Mouse (Mus musculus) activated CD4-positive, CD25-positive, alpha-beta regulatory T cell, adult 9 weeks (primary cell): ENCODE measurements around the gene Bnipl. TPM values are rescaled to one million over a fixed set of nuclear protein-coding genes. Genes with fewer than 3 reads are reported as not detected.

Source experiments
- polyA plus RNA-seq: library from polyadenylated mRNA; unstranded; fragments of 100-300 nt; shearing (Covaris generic); gene quantifications from one replicate; pipeline ENCODE4 v1.2.1, GENCODE M21; 2017

Bnipl gene
- not detected for polyA plus RNA-seq

DNA sequence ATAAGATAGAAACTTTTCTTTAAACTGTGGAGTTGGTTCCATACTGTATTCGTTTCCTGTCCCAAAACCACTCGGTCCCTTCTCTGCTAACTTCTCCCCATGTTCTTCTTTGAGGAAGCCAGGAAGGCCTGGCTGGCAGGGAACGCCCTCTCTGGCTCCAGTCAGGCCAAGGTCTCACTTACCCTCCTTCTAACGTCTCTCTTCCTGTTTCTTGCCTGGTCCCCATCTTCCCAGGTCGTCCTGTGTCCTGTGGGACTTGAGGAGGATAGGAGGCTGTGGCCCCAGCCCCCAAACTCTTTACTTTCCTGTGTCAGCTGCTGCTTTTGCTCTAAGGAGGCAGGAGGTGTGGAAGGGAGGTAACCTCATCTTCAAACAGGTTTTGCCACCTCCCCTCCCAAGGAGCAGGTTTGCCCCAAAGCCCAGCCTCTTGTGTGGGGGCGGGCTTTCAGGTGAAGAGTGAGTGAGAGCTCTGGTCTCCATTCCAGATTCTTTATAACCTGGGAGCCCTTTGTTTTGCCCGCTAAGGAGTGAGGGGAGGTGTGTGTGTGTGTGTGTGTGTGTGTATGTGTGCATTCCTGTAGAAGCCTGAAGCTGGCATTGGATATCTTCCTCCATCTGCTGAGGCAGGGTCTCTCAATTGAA, at the start of gene Bnipl:
Bnipl (minus strand) TSS at position 411 of the 642 bp plus-strand sequence.

DNA sequence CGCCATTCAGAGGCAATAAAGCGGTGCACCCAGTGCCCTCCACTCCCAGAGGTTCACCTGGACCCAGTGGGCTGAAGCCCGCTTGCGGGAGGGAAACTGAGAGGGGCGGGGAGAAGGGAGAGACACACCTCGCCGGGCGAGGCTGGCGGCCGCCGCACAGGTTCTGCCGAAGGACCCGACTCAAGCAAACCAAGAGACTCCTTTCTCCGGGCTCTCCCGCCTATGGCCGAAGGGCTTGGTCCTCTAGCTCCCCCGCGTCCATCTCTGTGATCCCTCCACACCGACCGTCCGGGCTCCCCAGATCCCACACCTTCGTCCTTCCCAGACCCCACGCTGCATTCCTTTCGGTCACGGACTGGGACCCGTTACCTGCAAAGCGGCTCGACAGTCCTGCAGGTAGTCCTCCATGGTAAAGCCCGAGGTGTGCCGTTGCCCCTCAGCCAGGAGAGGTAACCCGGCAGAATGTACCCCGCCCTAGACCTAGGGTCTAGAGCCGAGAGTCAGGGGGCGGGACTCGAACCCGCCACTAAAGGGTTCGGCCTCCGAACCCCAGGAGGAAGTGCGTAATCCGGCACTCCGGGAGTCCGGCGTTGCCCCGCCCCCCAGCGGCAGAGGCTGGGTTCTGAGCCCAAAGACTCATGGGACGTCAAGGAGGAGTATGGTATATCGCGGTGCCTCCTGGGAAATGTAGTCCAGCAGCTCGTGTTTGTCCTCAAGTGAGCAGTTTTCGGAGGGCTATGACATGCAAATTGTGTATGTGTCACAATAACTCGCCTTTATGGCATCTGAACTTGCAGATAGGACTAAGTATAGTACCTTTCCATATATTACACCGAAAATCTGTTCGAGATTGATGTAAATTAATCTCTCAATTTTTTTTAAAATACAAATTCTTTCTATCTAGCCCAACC, 30.5 kb upstream of the Bnipl start, which contains the start of the genes Mindy1 and Prune1:
Mindy1 (plus strand) TSS at position 130 of the 911 bp plus-strand sequence.
Prune1 (minus strand) TSS at position 861 of the 911 bp plus-strand sequence.

DNA sequence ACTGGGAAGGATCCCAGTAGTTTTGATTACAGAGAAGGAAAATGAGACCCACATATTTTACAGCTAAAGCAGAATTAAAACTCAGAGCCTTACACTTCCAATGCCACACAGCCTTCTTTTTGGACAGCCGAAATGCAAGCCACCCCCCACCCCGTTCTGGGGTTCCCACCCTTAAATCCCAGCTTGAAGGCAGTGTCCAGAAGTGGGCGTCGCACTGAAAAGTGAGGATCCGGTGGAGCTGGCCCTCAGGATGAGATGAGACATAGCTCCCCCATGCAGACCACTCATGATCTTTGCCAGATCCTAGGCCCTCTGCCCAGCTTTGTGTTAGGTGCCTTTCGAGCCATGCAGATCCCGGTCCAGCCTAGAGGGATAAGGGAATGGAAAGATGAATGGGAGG, 9.5 kb downstream of the Bnipl start, which contains the start of gene Gm128:
Gm128 (minus strand) TSS at position 101 of the 400 bp plus-strand sequence.

DNA sequence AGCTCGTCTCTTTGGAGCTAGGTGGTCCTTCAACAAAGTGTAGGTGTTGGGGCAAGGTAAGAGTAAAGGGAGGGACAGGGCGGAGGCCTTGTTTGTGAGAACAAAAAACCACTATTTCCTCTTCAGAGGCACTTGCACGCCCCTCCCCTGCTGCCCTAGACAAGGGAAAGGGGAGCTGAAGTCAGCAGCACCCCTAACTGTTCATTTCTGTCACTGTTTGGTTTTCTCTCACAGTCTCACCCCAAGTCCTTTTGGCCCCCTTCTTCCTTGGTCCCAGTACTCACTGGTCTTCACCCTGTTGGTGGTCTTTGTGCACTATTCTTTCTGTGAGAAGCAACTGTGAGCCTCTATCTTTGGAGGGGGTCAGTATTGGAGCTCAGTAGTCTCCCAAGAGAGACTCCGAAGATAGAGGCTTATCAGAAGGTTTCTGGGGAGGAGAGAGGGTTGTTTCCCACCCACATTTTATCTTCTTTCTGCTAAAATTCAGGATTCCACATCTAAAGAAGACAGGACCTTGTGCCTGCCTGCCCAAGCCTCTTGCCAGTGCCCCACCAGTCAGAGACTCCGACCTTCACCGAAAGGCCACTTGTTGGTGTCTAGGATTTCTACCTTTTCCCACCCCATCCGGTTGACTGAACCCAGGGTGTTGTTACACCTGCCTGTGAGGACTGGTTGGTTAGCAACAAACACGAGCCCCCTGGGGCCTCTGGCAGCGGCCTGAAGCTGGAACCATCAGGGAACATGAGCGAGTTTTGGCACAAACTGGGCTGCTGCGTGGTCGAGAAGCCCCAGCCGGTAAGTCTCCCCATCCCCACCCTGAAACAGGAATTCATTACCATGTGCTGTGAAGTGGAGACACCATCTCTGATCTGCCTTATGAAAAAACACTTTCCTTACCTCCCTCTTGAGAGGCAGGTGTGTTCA, 19.4 kb downstream of the Bnipl start, which contains the start of gene Mllt11:
Mllt11 (minus strand) TSS at position 874 of the 924 bp plus-strand sequence.

DNA sequence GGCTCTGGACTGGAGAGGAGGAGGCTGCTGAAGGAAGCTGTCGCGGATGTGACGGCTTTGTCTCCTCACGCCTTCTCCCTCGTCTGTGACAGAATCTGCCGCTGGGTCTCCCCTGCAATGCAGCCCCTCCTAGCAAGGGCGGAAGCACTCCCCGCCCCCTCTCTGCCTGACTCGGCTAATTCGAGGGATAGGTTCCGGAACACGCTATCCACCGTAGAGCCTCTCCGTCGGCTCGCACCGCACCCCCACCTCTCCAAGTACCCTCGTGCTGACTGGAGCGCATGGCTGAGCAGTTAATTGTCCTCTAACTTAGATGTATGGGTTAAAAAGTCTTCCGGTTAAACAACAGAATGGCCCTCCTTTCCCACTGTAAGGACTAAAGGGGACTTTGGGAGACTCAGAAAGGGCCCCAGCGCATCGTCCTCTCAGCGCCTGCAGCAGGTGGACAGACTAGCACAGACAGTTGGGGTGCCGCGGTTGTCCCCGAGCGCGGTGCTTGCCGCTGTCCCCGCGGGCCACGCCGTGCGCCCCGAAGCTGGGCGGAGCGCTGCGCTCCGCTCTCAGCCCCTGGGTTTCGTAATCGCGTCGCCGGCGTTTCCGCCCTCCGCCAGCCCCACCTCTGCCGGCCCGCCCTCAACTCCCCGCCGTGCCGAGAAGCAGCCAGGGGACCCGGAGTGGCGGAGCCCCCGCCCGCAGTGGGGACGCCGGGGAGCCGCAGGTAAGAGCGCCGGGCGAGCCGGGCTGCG, 22.7 kb downstream of the Bnipl start, which contains the start of gene Cdc42se1:
Cdc42se1 (plus strand) TSS at position 585 of the 746 bp plus-strand sequence.

DNA sequence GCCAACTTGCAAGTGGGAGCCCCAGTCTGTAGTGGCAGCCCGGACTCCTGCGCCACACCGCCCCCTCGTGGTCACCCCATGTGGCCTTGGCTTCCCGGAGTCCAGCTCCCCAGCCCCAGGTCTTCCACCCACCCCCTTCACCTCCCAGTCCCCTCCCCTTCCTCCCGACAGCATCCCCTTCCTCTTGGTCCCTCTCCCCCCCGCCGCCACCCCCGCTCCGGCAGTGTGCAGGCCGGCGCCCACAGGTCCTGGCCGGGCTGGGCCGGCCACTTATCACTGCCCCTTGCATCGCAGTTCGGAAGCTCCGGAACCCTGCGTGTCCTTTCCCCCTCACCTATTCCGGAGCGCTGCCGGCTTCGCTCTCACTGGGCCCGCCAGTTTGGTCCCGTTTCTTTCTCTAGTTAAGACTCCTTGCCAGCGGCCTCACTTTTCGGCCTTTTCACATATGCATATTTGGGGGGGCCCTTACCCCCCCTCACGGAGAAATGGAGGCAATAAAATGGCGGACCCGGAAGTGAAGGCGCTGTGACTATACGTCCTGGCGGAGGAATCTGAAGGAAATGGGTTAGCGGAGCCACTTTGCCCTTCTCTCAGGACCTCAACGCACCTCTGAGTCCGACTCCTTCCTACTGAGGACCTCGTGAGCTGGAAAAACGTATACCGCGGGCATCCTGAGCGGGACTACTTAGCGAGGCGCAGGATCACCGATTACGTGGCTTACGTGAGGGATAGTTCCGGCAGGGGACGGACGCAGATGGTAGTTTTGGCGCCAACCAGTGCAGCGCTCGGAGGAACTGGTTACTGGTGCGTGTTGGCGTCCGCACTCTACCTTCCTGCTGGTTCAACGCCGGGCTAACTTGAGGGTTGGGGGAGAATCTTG, 33.5 kb downstream of the Bnipl start, which contains the start of gene Gabpb2:
Gabpb2 (minus strand) TSS at position 662 of the 880 bp plus-strand sequence.

Other genes with a start within 250 kb of the Bnipl start
- 84.8 TPM for gene Zfp687, start 235.7 kb downstream of the Bnipl start, polyA plus RNA-seq
- gene Psmd4, start 208.6 kb downstream of the Bnipl start, polyA plus RNA-seq: 296 TPM
- 36.4 TPM for gene Pip5k1a, start 144.3 kb downstream of the Bnipl start, polyA plus RNA-seq
- gene Vps72, start 140.2 kb downstream of the Bnipl start, polyA plus RNA-seq: 118 TPM
- 2.9 TPM for gene Tmod4, start 126.7 kb downstream of the Bnipl start, polyA plus RNA-seq
- 117 TPM for gene Scnm1, start 117.2 kb downstream of the Bnipl start, polyA plus RNA-seq
- 31.2 TPM for gene Lysmd1, start 117.1 kb downstream of the Bnipl start, polyA plus RNA-seq
- gene Tnfaip8l2, start 108.8 kb downstream of the Bnipl start, polyA plus RNA-seq: 264 TPM
- gene Sema6c, start 90.7 kb downstream of the Bnipl start, polyA plus RNA-seq: 0.38 TPM
- gene Gabpb2, start 33.3 kb downstream of the Bnipl start, polyA plus RNA-seq: 37.4 TPM
- gene Cdc42se1, start 22.5 kb downstream of the Bnipl start, polyA plus RNA-seq: 440 TPM
- gene Mllt11, start 19.0 kb downstream of the Bnipl start, polyA plus RNA-seq: 8.8 TPM
- gene Gm128, start 9.6 kb downstream of the Bnipl start, polyA plus RNA-seq: 0.97 TPM
- gene Mindy1, start 30.2 kb upstream of the Bnipl start, polyA plus RNA-seq: 28.8 TPM
- 7.2 TPM for gene Prune1, start 30.9 kb upstream of the Bnipl start, polyA plus RNA-seq
- gene Anxa9, start 56.0 kb upstream of the Bnipl start, polyA plus RNA-seq: 0.62 TPM
- 274 TPM for gene Cers2, start 63.6 kb upstream of the Bnipl start, polyA plus RNA-seq
- 47.0 TPM for gene Setdb1, start 106.0 kb upstream of the Bnipl start, polyA plus RNA-seq
- not detected for gene 4930558C23Rik, start 151.6 kb upstream of the Bnipl start, polyA plus RNA-seq
- 59.4 TPM for gene Arnt, start 183.2 kb upstream of the Bnipl start, polyA plus RNA-seq
- gene Ctsk, start 248.1 kb upstream of the Bnipl start, polyA plus RNA-seq: 0.18 TPM